Mouse (Mus musculus) monocyte, adult 5-6 weeks (primary cell): ENCODE results near the gene Tnpo2. TPM values are rescaled to one million over a fixed set of nuclear protein-coding genes. Genes with fewer than 3 reads are reported as not detected.

Experiments used
- ATAC-seq: fragments of 153-309, 156-312 bp; replicated peaks from 2 replicates; pipeline ENCODE4 v1.8.0; 2017; ENCODE audit warnings: mild to moderate bottlenecking; ENCODE audit not compliant: low TSS enrichment, insufficient number of reproducible peaks, severe bottlenecking, poor library complexity, low FRiP score
- total RNA-seq: library from RNA; stranded (forward); fragments of 200-1000, 200-491, 200-594 nt; gene quantifications from 3 replicates; pipeline ENCODE4 v1.2.3, GENCODE M21; 2017

The Tnpo2 gene
- total RNA-seq, 1 experiment from 2014 or later, result 12.0 TPM

DNA sequence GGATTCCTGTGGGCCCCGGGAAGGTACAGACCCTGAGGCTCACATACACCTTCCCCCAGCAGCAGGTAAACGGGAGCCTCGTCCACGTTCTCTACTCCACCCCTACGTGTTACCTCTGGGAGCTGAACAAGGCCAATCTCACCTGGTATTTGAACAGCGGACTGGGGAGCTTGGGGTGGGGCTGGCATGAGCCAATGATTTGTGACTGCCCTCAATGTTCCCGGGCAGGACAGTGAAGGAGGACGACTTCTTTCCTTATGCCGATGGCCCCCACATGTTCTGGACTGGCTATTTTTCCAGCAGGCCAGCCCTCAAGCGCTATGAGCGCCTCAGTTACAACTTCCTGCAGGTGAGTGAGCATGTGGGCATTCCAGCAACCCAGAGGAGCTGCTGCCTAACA lies 54.1 kb downstream of the Tnpo2 start:
- ATAC-seq, result no peak

DNA sequence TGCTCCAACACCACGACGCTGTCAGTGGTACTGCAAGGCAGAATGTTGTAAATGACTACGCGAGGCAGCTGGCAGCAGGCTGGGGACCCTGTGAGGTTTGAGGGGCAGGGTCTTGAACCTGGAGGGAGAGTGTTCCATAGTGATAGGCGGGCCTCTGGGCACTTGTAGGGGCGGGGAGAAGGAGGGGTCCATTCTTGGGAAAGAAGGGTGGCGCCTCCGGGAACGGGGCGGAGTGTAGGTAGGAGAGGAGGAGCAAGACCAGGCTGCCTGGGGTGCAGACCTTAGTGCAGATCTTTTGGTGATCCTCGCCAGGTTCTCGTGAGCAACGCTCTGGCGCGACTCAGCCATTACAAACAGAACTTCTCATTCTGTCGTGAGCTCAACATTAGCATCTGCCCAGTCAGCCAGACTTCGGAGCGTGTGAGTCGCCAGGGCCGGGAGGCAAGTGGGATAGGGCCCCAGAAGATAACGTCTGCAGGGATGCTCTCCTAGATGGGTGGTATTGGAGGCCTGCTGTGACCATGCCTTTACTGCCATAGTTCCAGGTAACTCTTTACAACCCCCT lies 54.9 kb downstream of the Tnpo2 start:
- ATAC-seq, result no peak

DNA sequence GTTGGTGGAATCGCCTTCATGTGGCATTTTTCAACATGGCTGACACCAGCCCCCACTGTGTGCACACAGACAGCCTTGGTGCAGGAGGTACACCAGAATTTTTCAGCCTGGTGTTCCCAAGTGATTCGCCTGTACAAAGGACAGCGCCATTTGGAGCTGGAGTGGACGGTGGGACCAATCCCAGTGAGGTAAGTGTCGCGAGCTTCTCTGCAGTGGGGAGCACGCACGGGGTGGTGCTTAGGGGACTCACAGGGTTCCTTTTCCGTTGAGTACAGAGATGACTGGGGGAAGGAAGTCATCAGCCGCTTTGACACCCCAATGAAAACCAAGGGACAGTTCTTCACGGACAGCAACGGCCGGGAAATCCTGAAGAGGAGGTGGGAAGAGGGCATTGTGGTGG lies 58.3 kb downstream of the Tnpo2 start:
- no peak for ATAC-seq

DNA sequence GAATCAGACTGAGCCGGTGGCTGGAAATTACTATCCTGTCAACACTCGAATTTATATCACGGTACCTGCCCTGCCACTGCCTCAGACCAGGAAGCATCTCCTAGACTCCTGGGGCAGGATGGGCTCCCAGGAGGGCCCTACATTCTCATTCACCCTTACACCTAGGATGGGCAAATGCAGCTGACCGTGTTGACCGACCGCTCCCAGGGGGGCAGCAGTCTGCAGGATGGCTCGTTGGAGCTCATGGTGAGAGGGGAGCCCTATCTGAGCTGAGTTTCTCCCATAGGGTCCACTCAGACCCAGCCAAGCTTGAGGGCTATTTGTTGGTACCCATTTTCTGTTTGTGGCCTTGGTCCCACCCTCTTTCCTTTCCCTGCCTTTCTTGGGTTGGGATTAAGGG lies 58.9 kb downstream of the Tnpo2 start:
- ATAC-seq, result no peak

DNA sequence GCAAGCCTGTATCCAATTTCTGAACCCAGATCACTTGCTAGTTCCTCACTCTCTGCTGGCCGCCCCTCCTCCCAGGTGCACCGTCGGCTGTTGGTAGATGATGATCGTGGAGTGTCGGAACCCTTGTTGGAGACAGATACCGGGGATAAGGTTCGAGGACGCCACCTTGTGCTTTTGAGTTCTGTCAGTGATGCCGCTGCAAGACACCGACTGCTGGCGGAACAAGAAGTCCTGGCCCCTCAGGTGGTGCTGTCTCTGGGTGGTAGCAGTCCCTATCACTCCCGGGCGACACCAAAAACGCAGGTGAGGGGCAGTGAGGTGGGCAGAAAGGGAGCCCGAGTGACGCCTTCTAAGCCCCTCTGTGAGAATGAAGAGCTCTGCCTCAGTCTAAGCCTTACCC lies 59.5 kb downstream of the Tnpo2 start:
- ATAC-seq, result no peak

DNA sequence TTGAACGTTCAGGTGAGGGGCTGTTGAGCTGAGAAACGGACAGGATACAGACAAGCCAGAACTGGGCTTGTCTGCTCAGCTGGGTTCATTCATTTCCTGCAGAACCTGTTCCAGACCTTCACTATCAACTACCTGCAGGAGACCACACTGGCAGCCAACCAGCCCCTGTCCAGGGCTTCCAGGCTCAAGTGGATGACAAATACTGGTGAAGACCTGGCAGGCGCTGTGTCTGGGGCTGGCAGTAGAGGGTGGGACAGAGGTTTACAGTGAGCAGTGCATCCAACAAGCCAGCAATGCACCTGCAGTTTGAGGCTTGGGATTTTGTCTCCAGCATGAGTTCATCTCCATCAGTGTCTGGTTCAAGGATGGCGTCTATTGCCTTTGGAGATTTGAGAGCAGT lies 60.1 kb downstream of the Tnpo2 start:
- no peak for ATAC-seq

DNA sequence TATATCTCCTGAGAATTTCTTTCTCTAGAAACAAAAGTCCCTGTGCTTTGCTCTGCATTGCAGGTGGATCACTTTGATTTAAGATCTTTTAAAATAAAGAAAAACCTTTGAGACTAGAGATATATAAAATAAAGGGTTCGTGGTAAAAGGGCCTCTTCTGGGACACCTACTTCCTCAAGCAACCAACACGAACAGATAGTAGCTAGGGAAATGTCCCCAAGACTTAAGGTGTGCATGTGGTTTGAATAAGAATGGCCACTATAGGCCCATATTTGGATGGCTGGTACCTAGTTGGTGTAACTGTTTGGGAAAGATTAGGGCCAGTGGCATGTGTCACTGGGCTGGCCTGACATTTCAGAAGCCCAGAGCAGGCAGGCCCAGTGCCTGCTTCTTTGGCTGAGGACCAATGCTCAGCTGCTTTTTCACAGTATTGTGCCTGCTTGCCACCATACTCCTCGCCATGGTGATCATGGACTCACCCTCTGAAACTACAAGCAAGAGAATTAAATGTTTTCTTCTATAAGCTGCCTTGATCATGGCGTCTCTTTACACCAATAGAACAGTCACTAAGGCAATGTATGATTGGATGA lies 63.5 kb downstream of the Tnpo2 start:
- ATAC-seq, result no peak

Other genes with a start within 250 kb of the Tnpo2 start
- 8.1 to 16.7 TPM (median 9.9 TPM) in 3 replicates for gene Nfix, start 236.6 kb upstream of the Tnpo2 start, total RNA-seq
- 3.6 to 4.0 TPM (median 3.8 TPM) in 3 replicates for gene Dand5, start 214.1 kb upstream of the Tnpo2 start, total RNA-seq
- 10.0 to 12.8 TPM (median 11.2 TPM) in 3 replicates for gene Gadd45gip1, start 205.4 kb upstream of the Tnpo2 start, total RNA-seq
- 31.6 to 37.2 TPM (median 34.2 TPM) in 3 replicates for gene Rad23a, start 196.2 kb upstream of the Tnpo2 start, total RNA-seq
- 1,036 to 1,300 TPM (median 1,079 TPM) in 3 replicates for gene Calr, start 190.0 kb upstream of the Tnpo2 start, total RNA-seq
- 32.5 to 56.1 TPM (median 35.3 TPM) in 3 replicates for gene Farsa, start 179.9 kb upstream of the Tnpo2 start, total RNA-seq
- 2.9 to 13.7 TPM (median 7.4 TPM) in 3 replicates for gene Syce2, start 164.8 kb upstream of the Tnpo2 start, total RNA-seq
- gene Gcdh, start 143.0 kb upstream of the Tnpo2 start, total RNA-seq, result 16.8 to 25.3 TPM (median 18.7 TPM) in 3 replicates
- not detected in 3 replicates for gene Klf1, start 135.0 kb upstream of the Tnpo2 start, total RNA-seq
- gene Dnase2a, start 128.4 kb upstream of the Tnpo2 start, total RNA-seq, result 24.4 to 37.4 TPM (median 29.6 TPM) in 3 replicates
- gene Mast1, start 99.6 kb upstream of the Tnpo2 start, total RNA-seq, result 0.11 TPM in 1 of 3 replicates, not detected in the others
- not detected in 3 replicates for gene Rtbdn, start 89.9 kb upstream of the Tnpo2 start, total RNA-seq
- not detected in 3 replicates for gene Gm49661, start 67.5 kb upstream of the Tnpo2 start, total RNA-seq
- 153 to 207 TPM (median 196 TPM) in 3 replicates for gene Prdx2, start 67.3 kb upstream of the Tnpo2 start, total RNA-seq
- 43.9 to 58.8 TPM (median 58.1 TPM) in 3 replicates for gene Rnaseh2a, start 67.1 kb upstream of the Tnpo2 start, total RNA-seq
- 405 to 735 TPM (median 444 TPM) in 3 replicates for gene Junb, start 58.2 kb upstream of the Tnpo2 start, total RNA-seq
- gene Hook2, start 46.3 kb upstream of the Tnpo2 start, total RNA-seq, result 4.2 to 8.7 TPM (median 4.5 TPM) in 3 replicates
- gene Best2, start 22.4 kb upstream of the Tnpo2 start, total RNA-seq, result not detected in 3 replicates
- gene Asna1, start 11.6 kb upstream of the Tnpo2 start, total RNA-seq, result 24.0 to 47.3 TPM (median 36.2 TPM) in 3 replicates
- gene Trir, start 10.1 kb upstream of the Tnpo2 start, total RNA-seq, result 260 to 294 TPM (median 276 TPM) in 3 replicates
- gene Fbxw9, start 23.1 kb downstream of the Tnpo2 start, total RNA-seq, result 2.6 to 3.6 TPM (median 3.0 TPM) in 3 replicates
- gene Gm5741, start 31.1 kb downstream of the Tnpo2 start, total RNA-seq, result not detected in 3 replicates
- gene Dhps, start 34.8 kb downstream of the Tnpo2 start, total RNA-seq, result 35.9 to 75.4 TPM (median 50.0 TPM) in 3 replicates
- gene Wdr83os, start 43.8 kb downstream of the Tnpo2 start, total RNA-seq, result 22.4 to 29.9 TPM (median 24.3 TPM) in 3 replicates
- 8.9 to 13.6 TPM (median 13.4 TPM) in 3 replicates for gene Wdr83, start 44.4 kb downstream of the Tnpo2 start, total RNA-seq
- gene Man2b1, start 46.4 kb downstream of the Tnpo2 start, total RNA-seq, result 116 to 188 TPM (median 183 TPM) in 3 replicates
- gene Zfp791, start 86.2 kb downstream of the Tnpo2 start, total RNA-seq, result not detected in 3 replicates
- gene Cks1brt, start 115.0 kb downstream of the Tnpo2 start, total RNA-seq, result not detected in 3 replicates
- not detected in 3 replicates for gene Olfr371, start 189.1 kb downstream of the Tnpo2 start, total RNA-seq